Mouse (Mus musculus): ENCODE results near the gene Clca4a. TPM values are rescaled to one million over a fixed set of nuclear protein-coding genes. Genes with fewer than 3 reads are reported as not detected.

The Clca4a gene
- total RNA-seq, 2 experiments from 2014 or later = not detected

Other genes with a start within 250 kb of the Clca4a start
- under 1 TPM; 0.23 to 0.69 TPM for gene Clca3a1, start 214.1 kb downstream of the Clca4a start, total RNA-seq (2021)
- under 1 TPM in 1 of 2 experiments, not detected in 1; 0.10 TPM for gene Clca3a2, start 155.6 kb downstream of the Clca4a start, total RNA-seq (2021)
- not detected for gene Clca3b, start 125.7 kb downstream of the Clca4a start, total RNA-seq (2021)
- not detected for gene Clca4b, start 42.5 kb downstream of the Clca4a start, total RNA-seq (2021)
- not detected for gene Clca1, start 57.7 kb upstream of the Clca4a start, total RNA-seq (2021)
- gene Clca2, start 124.4 kb upstream of the Clca4a start, total RNA-seq (2021) = under 1 TPM; 0.75 to 0.81 TPM
- gene Odf2l, start 143.5 kb upstream of the Clca4a start, total RNA-seq (2021) = 10 to 100 TPM; 11.3 to 17.6 TPM